Mouse (Mus musculus) bone marrow, adult 2 months (tissue): ENCODE results near the gene Kcnh2.
A peak's percentile ranks its signal among the peaks of the same experiment; 100 is the strongest.

Experiments
- CTCF ChIP-seq: fragments of 200-500 bp; IDR thresholded peaks from 2 replicates; pipeline ENCODE4 v1.5.1; 2011; ENCODE audit warnings: low read length, control low read depth; ENCODE audit not compliant: control insufficient read depth, insufficient read depth
- POLR2A ChIP-seq: fragments of 200-500 bp; IDR thresholded peaks from 2 replicates; pipeline ENCODE4 v1.6.1; 2011; ENCODE audit warnings: low read depth, mild to moderate bottlenecking, control low read depth, low read length, borderline replicate concordance; ENCODE audit not compliant: control insufficient read depth

DNA sequence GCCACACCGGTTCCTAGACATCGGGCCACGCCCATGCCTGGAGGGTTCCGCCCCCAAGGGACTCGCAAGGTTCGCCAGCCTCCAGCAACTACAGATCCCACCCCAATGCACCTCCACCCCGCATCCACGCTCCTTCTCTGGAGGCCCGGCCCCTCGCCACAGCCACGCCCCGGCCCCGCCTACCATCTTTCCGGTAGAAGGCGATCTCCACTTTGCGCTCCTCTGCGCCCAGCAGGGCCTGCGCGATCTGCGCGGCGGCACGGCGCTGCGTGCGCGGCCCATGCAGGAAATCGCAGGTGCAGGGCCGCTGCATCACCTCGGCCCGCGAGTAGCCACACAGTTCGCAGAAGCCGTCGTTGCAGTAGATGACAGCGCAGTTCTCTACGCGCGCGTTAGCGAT, 3.3 kb downstream of the Kcnh2 start:
- no peak for TF ChIP-seq CTCF
- TF ChIP-seq POLR2A, result peak; percentile 35; the same call in 1 of the 2 replicates
